Mouse (Mus musculus) embryonic facial prominence, embryonic 14.5 days (tissue): ENCODE data around the gene Rnf213. TPM values are rescaled to one million over a fixed set of nuclear protein-coding genes. Genes with fewer than 3 reads are reported as not detected.

Experiments used
- ATAC-seq: fragments of 200-750 bp; cut with Nextera tagmentation; 2 replicates; pipeline ENCODE4 v1.8.0; 2017; ENCODE audit warnings: low read depth, moderate number of reproducible peaks, moderate TSS enrichment
- DNase-seq: peaks from one replicate; pipeline ENCODE4 v3.0.0-alpha.2; 2015; ENCODE audit warnings: low spot score
- H3K27ac ChIP-seq: fragments of 300-500 bp; sonication (generic); replicated peaks from 2 replicates; pipeline ENCODE4 v1.5.1; 2014; ENCODE audit warnings: low read depth, mild to moderate bottlenecking, low read length, moderate library complexity
- H3K27me3 ChIP-seq: fragments of 300-500 bp; sonication (generic); replicated peaks from 2 replicates; pipeline ENCODE4 v1.6.1; 2014; ENCODE audit warnings: low read length; ENCODE audit not compliant: control insufficient read depth, insufficient read depth
- H3K36me3 ChIP-seq: fragments of 300-500 bp; sonication (generic); 2 replicates; pipeline ENCODE4 v1.6.1; 2014; ENCODE audit warnings: low read length, mixed read lengths; ENCODE audit not compliant: control insufficient read depth, insufficient read depth
- H3K4me1 ChIP-seq: fragments of 300-500 bp; sonication (generic); 2 replicates; pipeline ENCODE4 v1.6.1; 2014; ENCODE audit warnings: antibody characterized with exemption, low read length; ENCODE audit not compliant: control insufficient read depth, insufficient read depth
- H3K4me2 ChIP-seq: fragments of 300-500 bp; sonication (generic); 2 replicates; pipeline ENCODE4 v1.6.1; 2014; ENCODE audit warnings: low read depth, mild to moderate bottlenecking, low read length, moderate library complexity, mixed read lengths
- H3K4me3 ChIP-seq: fragments of 300-500 bp; sonication (generic); 2 replicates; pipeline ENCODE4 v1.5.1; 2014; ENCODE audit warnings: low read depth, mild to moderate bottlenecking, low read length
- H3K9ac ChIP-seq: fragments of 300-500 bp; sonication (generic); 2 replicates; pipeline ENCODE4 v1.6.1; 2014; ENCODE audit warnings: low read depth, mild to moderate bottlenecking, low read length, moderate library complexity, mixed read lengths
- H3K9me3 ChIP-seq: fragments of 300-500 bp; sonication (generic); 2 replicates; pipeline ENCODE4 v1.6.1; 2016; ENCODE audit warnings: low read length; ENCODE audit not compliant: control insufficient read depth
- WGBS: fragments of 180-500 bp; shearing (Covaris S2); extraction: QIAGEN DNeasy Blood & Tissue Kit; methylation state at CpG from one replicate; pipeline ENCODE4 v1.1.7; 2014; 5-methylcytosine and 5-hydroxymethylcytosine counted together
- polyA plus RNA-seq: library from polyadenylated mRNA; unstranded; fragments of >200 nt; fragmentation: Nextera tagmentation; extraction: Ambion mirVana; gene quantifications from 2 replicates; pipeline ENCODE4 v1.2.1, GENCODE M21; 2014

The Rnf213 gene
- polyA plus RNA-seq, 1 experiment from 2014 or later = 5.3 TPM

DNA sequence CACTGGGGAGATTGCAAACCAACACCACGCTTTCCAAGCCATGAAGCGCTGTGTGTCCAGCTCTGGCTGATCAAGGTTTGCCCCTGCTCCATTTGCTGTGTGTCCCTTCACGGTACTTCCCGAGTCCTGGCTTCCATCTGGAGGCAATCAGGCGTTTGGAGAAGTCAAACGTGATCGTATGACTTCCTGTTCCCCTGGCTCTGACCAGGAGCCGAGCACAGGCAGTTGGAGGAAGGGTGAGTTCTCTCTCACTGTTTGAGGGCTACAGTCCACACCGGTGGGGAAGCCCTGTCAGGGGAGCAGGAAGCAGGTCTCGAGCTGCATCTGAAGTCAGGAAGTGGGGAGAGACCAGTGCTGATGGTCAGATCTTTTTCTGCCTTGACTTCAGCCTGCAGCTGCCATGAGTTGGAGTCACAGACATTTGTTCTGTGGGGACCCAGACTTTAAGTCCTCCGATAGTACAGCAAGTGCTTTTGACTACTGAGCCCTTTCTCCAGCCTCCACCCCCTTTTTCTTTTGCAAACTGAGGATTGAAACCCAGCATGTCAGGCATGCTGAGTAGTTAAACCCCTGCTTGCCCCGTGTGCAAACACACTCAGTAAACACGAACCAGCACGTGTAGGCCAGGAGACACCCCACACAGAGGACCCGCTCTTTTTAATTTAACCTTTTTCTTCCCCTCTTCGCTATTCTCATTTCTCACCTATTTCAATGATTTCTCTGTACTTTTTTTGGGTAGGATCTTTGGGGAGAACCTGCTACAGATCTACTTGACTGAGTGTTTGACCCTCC is 26.6 kb downstream of the Rnf213 start:
- DNase-seq (peak; percentile 36), ATAC-seq (no peak)
- Histone ChIP-seq H3K4me1 (peaks cover 11% of the 10 kb centered on the region), H3K27me3 (no peaks in the 10 kb centered on the region), H3K27ac (peak overlapping the region; percentile 44; the same call in 1 of the 2 replicates), H3K36me3 (no peaks in the 10 kb centered on the region), H3K9me3 (no peaks in the 10 kb centered on the region), H3K9ac (peak overlapping the region; percentile 38), H3K4me3 (no peak overlapping the region), H3K4me2 (no peak overlapping the region)
- WGBS = 35% methylated on average over 16 of the region's 16 CpGs

- Histone ChIP-seq H3K27me3 (no peaks in the 10 kb centered on the region), H3K4me1 (peaks cover 11% of the 10 kb centered on the region), H3K9me3 (no peaks in the 10 kb centered on the region), H3K27ac (0 out of 2 replicates have a peak overlapping the region, but pooled peaks have one; percentile 21), H3K4me2 (no peak overlapping the region), H3K4me3 (no peak overlapping the region), H3K9ac (no peak overlapping the region), H3K36me3 (no peaks in the 10 kb centered on the region)
- 70% methylated on average over 5 of the region's 5 CpGs for WGBS
- ATAC-seq (no peak), DNase-seq (no peak)
Measured at GRCm38 (mm10) chr11:119420426-119420825, 27.5 kb downstream of the Rnf213 start.

DNA sequence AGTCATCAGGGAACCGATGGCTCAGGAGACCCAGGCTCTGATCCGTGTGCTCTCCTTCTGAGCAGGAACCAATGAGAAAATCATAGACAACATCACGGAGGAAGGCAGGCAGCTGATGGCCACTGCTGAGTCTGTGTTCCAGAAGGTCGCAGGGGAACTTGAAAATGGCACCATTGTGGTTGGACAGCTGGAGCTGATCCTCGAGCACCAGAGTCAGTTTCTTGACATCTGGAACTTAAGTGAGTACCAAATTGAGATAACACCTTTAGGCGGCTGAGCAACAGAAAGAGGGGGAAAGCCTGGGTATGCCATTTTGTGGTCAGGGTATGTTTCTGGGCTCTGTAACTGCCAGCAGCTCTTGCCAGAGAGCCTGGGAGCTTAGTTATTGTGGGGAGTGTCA is 34.5 kb downstream of the Rnf213 start:
- DNase-seq = no peak
- ATAC-seq = no peak
- H3K4me3 ChIP-seq = no peak overlapping the region
- H3K9me3 ChIP-seq = no peaks in the 10 kb centered on the region
- H3K27ac ChIP-seq = no peak overlapping the region
- peaks cover 6% of the 10 kb centered on the region; the same call in 1 of the 2 replicates for H3K4me1 ChIP-seq
- H3K9ac ChIP-seq = no peak overlapping the region
- no peaks in the 10 kb centered on the region for H3K27me3 ChIP-seq
- no peak overlapping the region for H3K4me2 ChIP-seq
- H3K36me3 ChIP-seq = no peaks in the 10 kb centered on the region
- WGBS = 73% methylated on average over 6 of the region's 6 CpGs

GRCm38 (mm10) chr11:119427986-119428385 is 35.1 kb downstream of the Rnf213 start:
- H3K4me2 ChIP-seq = peak overlapping the region; percentile 49
- peaks cover 6% of the 10 kb centered on the region; the same call in 1 of the 2 replicates for H3K4me1 ChIP-seq
- no peak for DNase-seq
- ATAC-seq = no peak
- 86% methylated on average over 5 of the region's 5 CpGs for WGBS
- H3K9ac ChIP-seq = no peak overlapping the region
- H3K36me3 ChIP-seq = no peaks in the 10 kb centered on the region
- H3K4me3 ChIP-seq = no peak overlapping the region
- no peaks in the 10 kb centered on the region for H3K27me3 ChIP-seq
- no peaks in the 10 kb centered on the region for H3K9me3 ChIP-seq
- H3K27ac ChIP-seq = no peak overlapping the region

- H3K4me2 ChIP-seq = peak overlapping the region; percentile 49
- H3K4me3 ChIP-seq = peak overlapping the region; percentile 27
- WGBS = 1% methylated on average over 25 of the region's 35 CpGs
- DNase-seq = peak; percentile 83
- peak; percentile 75 for ATAC-seq
- no peaks in the 10 kb centered on the region for H3K9me3 ChIP-seq
- H3K4me1 ChIP-seq = peaks cover 6% of the 10 kb centered on the region; the same call in 1 of the 2 replicates
- no peaks in the 10 kb centered on the region for H3K36me3 ChIP-seq
- H3K27ac ChIP-seq = no peak overlapping the region
- H3K9ac ChIP-seq = peak overlapping the region; percentile 28; the same call in 1 of the 2 replicates
- H3K27me3 ChIP-seq = no peaks in the 10 kb centered on the region
Measured at GRCm38 (mm10) chr11:119428649-119429136, 35.8 kb downstream of the Rnf213 start.

DNA sequence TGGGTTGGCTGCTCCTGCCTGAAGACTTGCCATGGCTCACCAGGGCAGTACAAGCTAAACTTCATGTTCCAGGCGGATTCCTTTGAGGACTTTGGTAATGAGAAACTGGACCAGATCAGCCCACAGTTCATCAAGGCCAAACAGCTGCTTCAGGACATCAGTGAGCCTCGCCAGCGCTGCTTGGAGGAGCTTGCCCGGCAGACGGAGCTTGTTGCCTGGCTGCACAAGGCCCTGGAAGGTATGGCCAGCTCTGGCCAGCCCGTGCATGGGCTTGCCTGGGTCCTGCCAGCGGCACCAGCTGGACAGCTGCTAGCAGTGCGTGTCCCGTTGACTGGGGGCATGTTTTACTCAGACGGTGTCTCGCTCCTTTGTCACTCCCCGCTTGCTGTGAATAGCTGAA is 38.6 kb downstream of the Rnf213 start:
- Histone ChIP-seq H3K36me3 (no peaks in the 10 kb centered on the region), H3K27ac (no peak overlapping the region), H3K4me2 (no peak overlapping the region), H3K9ac (no peak overlapping the region), H3K27me3 (no peaks in the 10 kb centered on the region), H3K4me3 (no peak overlapping the region), H3K4me1 (peaks cover 6% of the 10 kb centered on the region; the same call in 1 of the 2 replicates), H3K9me3 (no peaks in the 10 kb centered on the region)
- DNase-seq (no peak), ATAC-seq (no peak)
- 84% methylated on average over 12 of the region's 12 CpGs for WGBS

DNA sequence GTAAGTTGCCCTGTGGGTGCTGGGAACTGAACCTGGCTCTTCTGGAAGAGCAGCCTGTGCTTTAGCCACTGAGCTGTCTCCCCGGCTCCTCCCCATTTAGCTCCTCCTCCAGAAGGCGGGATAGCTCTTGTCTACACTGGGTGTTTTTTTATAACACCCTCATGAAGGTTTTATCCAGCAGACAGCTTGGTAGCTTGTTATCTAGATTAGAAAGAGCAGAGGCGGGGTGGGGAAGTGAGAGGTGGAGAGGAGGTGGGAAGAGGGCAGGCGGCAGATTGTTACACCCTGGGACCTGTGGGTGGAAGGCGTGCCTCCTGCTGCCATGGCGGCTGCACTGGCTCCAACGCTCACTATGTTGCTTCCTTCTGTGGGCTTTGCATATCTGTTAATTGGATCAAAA is 39.8 kb downstream of the Rnf213 start:
- peaks cover 6% of the 10 kb centered on the region; the same call in 1 of the 2 replicates for H3K4me1 ChIP-seq
- no peak overlapping the region for H3K9ac ChIP-seq
- H3K4me2 ChIP-seq = no peak overlapping the region
- H3K27me3 ChIP-seq = no peaks in the 10 kb centered on the region
- DNase-seq (no peak), ATAC-seq (no peak)
- H3K27ac ChIP-seq = no peak overlapping the region
- H3K4me3 ChIP-seq = no peak overlapping the region
- no peaks in the 10 kb centered on the region for H3K36me3 ChIP-seq
- 77% methylated on average over 7 of the region's 7 CpGs for WGBS
- H3K9me3 ChIP-seq = no peaks in the 10 kb centered on the region

GRCm38 (mm10) chr11:119434316-119434715 is 41.4 kb downstream of the Rnf213 start:
- no peak for ATAC-seq
- WGBS = 73% methylated on average over 4 of the region's 4 CpGs
- Histone ChIP-seq H3K4me3 (no peak overlapping the region), H3K9ac (no peak overlapping the region), H3K4me1 (no peaks in the 10 kb centered on the region), H3K27me3 (no peaks in the 10 kb centered on the region), H3K9me3 (no peaks in the 10 kb centered on the region), H3K27ac (no peak overlapping the region), H3K4me2 (no peak overlapping the region), H3K36me3 (no peaks in the 10 kb centered on the region)
- peak; percentile 3 for DNase-seq
